Mouse (Mus musculus): ENCODE data around the gene Col16a1. TPM values are rescaled to one million over a fixed set of nuclear protein-coding genes. Genes with fewer than 3 reads are reported as not detected.

Col16a1 gene
- polyA plus RNA-seq, 1 experiment from 2014 or later, result 3.8 TPM

- no peak for DNase-seq (ENCODE audit: low spot score)
- Histone ChIP-seq H3K9me3 (replicated peaks) (no peaks in the 10 kb centered on the region), H3K4me3 (no peak overlapping the region), H3K27ac (replicated peaks) (no peak overlapping the region), H3K4me1 (peaks cover 28% of the 10 kb centered on the region), H3K27me3 (ENCODE audit: low read depth, poor library complexity, severe bottlenecking) (0 out of 2 replicates have a peak, but pooled peaks cover 5% of the 10 kb centered on the region), H3K36me3 (no peaks in the 10 kb centered on the region)
- 88% methylated on average over 10 of the region's 10 CpGs for WGBS
Measured at GRCm38 (mm10) chr4:130023511-130024231, 24.0 kb upstream of the Col16a1 start.

- DNase-seq (ENCODE audit: low spot score), result no peak
- H3K36me3 ChIP-seq, result no peaks in the 10 kb centered on the region
- no peaks in the 10 kb centered on the region for H3K27me3 ChIP-seq (ENCODE audit: low read depth, poor library complexity, severe bottlenecking)
- 47% methylated on average over 8 of the region's 8 CpGs for WGBS
- no peaks in the 10 kb centered on the region for H3K9me3 ChIP-seq (replicated peaks)
- H3K4me1 ChIP-seq, result peaks cover 28% of the 10 kb centered on the region
- H3K4me3 ChIP-seq, result no peak overlapping the region
- no peak overlapping the region for H3K27ac ChIP-seq (replicated peaks)
Measured at GRCm38 (mm10) chr4:130025544-130025943, 22.1 kb upstream of the Col16a1 start.

DNA sequence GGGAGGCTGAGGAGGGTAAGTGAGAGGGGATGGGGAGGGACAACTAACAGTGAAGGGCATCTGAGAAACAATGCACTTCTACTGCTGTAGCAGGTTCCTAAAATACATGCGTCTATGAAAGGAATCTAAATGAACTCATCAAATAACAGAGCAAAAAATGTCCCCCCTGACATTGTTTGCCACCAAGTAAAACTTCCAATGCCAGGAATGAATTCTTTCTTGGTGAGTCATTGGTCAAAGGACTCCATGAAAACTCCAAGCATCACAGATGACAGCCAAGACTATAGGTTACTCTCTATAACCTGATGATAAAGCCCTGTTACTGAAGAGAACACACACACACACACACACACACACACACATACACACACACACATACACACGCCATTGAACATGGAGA is 16.5 kb upstream of the Col16a1 start:
- H3K36me3 ChIP-seq, result no peaks in the 10 kb centered on the region
- H3K9me3 ChIP-seq (replicated peaks), result no peaks in the 10 kb centered on the region
- WGBS, result 88% methylated on average over 2 of the region's 2 CpGs
- no peak overlapping the region for H3K4me3 ChIP-seq
- peaks cover 28% of the 10 kb centered on the region for H3K4me1 ChIP-seq
- DNase-seq (ENCODE audit: low spot score), result no peak
- H3K27me3 ChIP-seq (ENCODE audit: low read depth, poor library complexity, severe bottlenecking), result peaks cover 30% of the 10 kb centered on the region
- no peak overlapping the region for H3K27ac ChIP-seq (replicated peaks)

DNA sequence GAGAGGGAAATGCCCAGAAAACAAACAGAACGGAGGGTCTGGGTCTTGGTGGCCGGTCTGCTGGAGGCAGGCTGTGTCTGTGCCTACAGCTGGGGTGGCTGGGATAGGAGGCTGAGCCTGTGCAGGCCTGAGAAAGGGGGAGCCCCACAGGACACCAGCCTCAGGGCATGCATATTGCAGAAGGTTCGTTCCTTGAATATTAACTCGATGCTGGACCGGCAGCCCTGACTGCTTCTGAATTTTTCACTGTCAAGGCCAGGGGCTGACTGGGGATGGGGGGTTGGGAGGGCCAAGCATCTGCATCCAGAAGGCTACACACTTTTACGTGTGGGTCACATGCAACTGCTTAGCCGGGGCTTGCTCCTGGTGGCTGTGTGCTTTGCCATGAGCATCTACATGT is 14.1 kb upstream of the Col16a1 start:
- Histone ChIP-seq H3K36me3 (no peaks in the 10 kb centered on the region), H3K4me3 (no peak overlapping the region), H3K27me3 (ENCODE audit: low read depth, poor library complexity, severe bottlenecking) (peaks cover 52% of the 10 kb centered on the region), H3K4me1 (peaks cover 26% of the 10 kb centered on the region), H3K9me3 (replicated peaks) (no peaks in the 10 kb centered on the region), H3K27ac (replicated peaks) (no peak overlapping the region)
- WGBS, result 72% methylated on average over 7 of the region's 7 CpGs
- no peak for DNase-seq (ENCODE audit: low spot score)

GRCm38 (mm10) chr4:130036112-130036511 is 11.5 kb upstream of the Col16a1 start:
- DNase-seq (ENCODE audit: low spot score), result peak; percentile 63
- no peaks in the 10 kb centered on the region for H3K36me3 ChIP-seq
- 6% methylated on average over 8 of the region's 8 CpGs for WGBS
- peaks cover 62% of the 10 kb centered on the region for H3K27me3 ChIP-seq (ENCODE audit: low read depth, poor library complexity, severe bottlenecking)
- H3K4me3 ChIP-seq, result no peak overlapping the region
- H3K9me3 ChIP-seq (replicated peaks), result no peaks in the 10 kb centered on the region
- no peak overlapping the region for H3K27ac ChIP-seq (replicated peaks)
- H3K4me1 ChIP-seq, result peaks cover 26% of the 10 kb centered on the region

- Histone ChIP-seq H3K4me3 (no peak overlapping the region), H3K27ac (replicated peaks) (no peak overlapping the region), H3K27me3 (ENCODE audit: low read depth, poor library complexity, severe bottlenecking) (peaks cover 62% of the 10 kb centered on the region), H3K36me3 (no peaks in the 10 kb centered on the region), H3K4me1 (peaks cover 26% of the 10 kb centered on the region), H3K9me3 (replicated peaks) (no peaks in the 10 kb centered on the region)
- WGBS, result 15% methylated on average over 23 of the region's 23 CpGs
- no peak for DNase-seq (ENCODE audit: low spot score)
Measured at GRCm38 (mm10) chr4:130036573-130037401, 10.9 kb upstream of the Col16a1 start.

GRCm38 (mm10) chr4:130039351-130039750 is 8.3 kb upstream of the Col16a1 start:
- Histone ChIP-seq H3K36me3 (no peaks in the 10 kb centered on the region), H3K4me1 (peaks cover 16% of the 10 kb centered on the region), H3K9me3 (replicated peaks) (no peaks in the 10 kb centered on the region), H3K27ac (replicated peaks) (no peak overlapping the region), H3K4me3 (no peak overlapping the region), H3K27me3 (ENCODE audit: low read depth, poor library complexity, severe bottlenecking) (peaks cover 53% of the 10 kb centered on the region)
- no peak for DNase-seq (ENCODE audit: low spot score)
- 53% methylated on average over 5 of the region's 5 CpGs for WGBS

DNA sequence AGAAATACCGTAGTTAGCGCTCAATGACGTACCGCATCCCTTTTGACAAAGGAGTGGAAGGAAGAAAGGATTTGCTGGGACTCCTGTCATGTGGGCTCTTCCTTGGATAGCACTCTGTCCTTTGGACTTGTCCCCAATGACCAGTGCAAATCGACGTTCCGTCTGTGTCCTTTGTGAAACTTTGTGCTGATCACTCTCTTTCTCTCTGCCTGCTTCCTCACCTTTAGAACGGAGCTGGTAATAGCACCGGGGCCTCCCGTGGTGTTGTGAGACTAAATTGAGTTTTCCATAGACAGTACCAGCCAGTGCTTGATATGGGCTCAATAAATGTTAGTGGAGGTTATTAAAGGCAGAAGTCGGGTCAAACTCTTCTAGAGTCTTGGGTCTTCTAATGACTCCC is 6.6 kb upstream of the Col16a1 start:
- no peak for DNase-seq (ENCODE audit: low spot score)
- Histone ChIP-seq H3K4me1 (peaks cover 22% of the 10 kb centered on the region), H3K9me3 (replicated peaks) (no peaks in the 10 kb centered on the region), H3K36me3 (no peaks in the 10 kb centered on the region), H3K27ac (replicated peaks) (no peak overlapping the region), H3K4me3 (no peak overlapping the region), H3K27me3 (ENCODE audit: low read depth, poor library complexity, severe bottlenecking) (peaks cover 50% of the 10 kb centered on the region)
- 91% methylated on average over 11 of the region's 11 CpGs for whole genome bisulfite sequencing

GRCm38 (mm10) chr4:130044211-130044610 is 3.4 kb upstream of the Col16a1 start:
- no peak overlapping the region for H3K4me3 ChIP-seq
- H3K9me3 ChIP-seq (replicated peaks), result no peaks in the 10 kb centered on the region
- H3K36me3 ChIP-seq, result no peaks in the 10 kb centered on the region
- H3K27ac ChIP-seq (replicated peaks), result no peak overlapping the region
- peaks cover 58% of the 10 kb centered on the region for H3K27me3 ChIP-seq (ENCODE audit: low read depth, poor library complexity, severe bottlenecking)
- H3K4me1 ChIP-seq, result peaks cover 22% of the 10 kb centered on the region
- WGBS, result 85% methylated on average over 9 of the region's 9 CpGs
- no peak for DNase-seq (ENCODE audit: low spot score)

- no peaks in the 10 kb centered on the region for H3K9me3 ChIP-seq (replicated peaks)
- no peak overlapping the region for H3K27ac ChIP-seq (replicated peaks)
- H3K36me3 ChIP-seq, result no peaks in the 10 kb centered on the region
- H3K4me3 ChIP-seq, result no peak overlapping the region
- no peak for DNase-seq (ENCODE audit: low spot score)
- 20% methylated on average over 14 of the region's 14 CpGs for WGBS
- peaks cover 63% of the 10 kb centered on the region for H3K27me3 ChIP-seq (ENCODE audit: low read depth, poor library complexity, severe bottlenecking)
- peaks cover 22% of the 10 kb centered on the region for H3K4me1 ChIP-seq
Measured at GRCm38 (mm10) chr4:130045609-130046008, 2.0 kb upstream of the Col16a1 start.

DNA sequence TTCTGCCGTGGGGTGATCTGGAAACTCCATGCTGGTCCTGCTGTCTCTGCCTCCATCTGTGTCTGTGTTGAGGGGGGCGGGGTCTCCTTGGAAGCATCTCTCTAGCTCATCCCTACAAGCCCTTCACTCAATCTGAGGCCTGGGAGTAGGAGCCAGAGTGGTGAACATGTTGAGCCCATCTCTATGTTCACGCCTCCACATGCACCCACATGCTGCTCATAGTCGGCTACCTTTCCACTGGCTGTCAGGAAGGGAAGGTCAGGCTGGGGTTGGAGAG is 501 bp downstream of the Col16a1 start:
- WGBS, result 34% methylated on average over 4 of the region's 4 CpGs
- Histone ChIP-seq H3K4me1 (peaks cover 22% of the 10 kb centered on the region), H3K27me3 (ENCODE audit: low read depth, poor library complexity, severe bottlenecking) (peaks cover 60% of the 10 kb centered on the region), H3K27ac (replicated peaks) (peak overlapping the region; percentile 81), H3K36me3 (no peaks in the 10 kb centered on the region), H3K4me3 (peak overlapping the region; percentile 59), H3K9me3 (replicated peaks) (no peaks in the 10 kb centered on the region)
- DNase-seq (ENCODE audit: low spot score), result no peak

- Histone ChIP-seq H3K27ac (replicated peaks) (no peak overlapping the region), H3K27me3 (ENCODE audit: low read depth, poor library complexity, severe bottlenecking) (peaks cover 61% of the 10 kb centered on the region), H3K9me3 (replicated peaks) (no peaks in the 10 kb centered on the region), H3K4me3 (no peak overlapping the region), H3K4me1 (peaks cover 25% of the 10 kb centered on the region), H3K36me3 (no peaks in the 10 kb centered on the region)
- DNase-seq (ENCODE audit: low spot score), result no peak
- 91% methylated on average over 8 of the region's 8 CpGs for WGBS
Measured at GRCm38 (mm10) chr4:130050056-130050824, 2.6 kb downstream of the Col16a1 start.

DNA sequence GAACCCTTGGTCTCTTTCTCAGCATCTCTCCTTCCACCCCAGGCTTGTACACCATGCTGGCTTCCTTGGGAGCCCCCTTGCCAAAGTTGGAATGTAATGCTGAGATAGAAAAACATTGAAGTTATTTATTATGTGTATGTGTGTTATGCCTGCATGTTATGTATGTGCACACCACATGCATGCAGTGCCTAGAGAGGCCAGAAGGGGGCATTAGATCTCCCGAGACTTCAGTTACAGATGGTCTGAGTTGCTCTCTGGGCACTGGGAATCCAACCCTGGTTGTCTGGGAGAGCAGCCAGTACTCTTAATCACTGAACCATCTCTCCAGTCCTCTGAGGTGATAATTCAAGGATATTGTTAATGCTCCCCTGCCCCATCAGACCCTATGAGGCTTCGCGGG is 4.6 kb downstream of the Col16a1 start:
- no peak overlapping the region for H3K4me3 ChIP-seq
- 95% methylated on average over 3 of the region's 3 CpGs for WGBS
- DNase-seq (ENCODE audit: low spot score), result no peak
- H3K9me3 ChIP-seq (replicated peaks), result no peaks in the 10 kb centered on the region
- H3K27ac ChIP-seq (replicated peaks), result no peak overlapping the region
- H3K36me3 ChIP-seq, result no peaks in the 10 kb centered on the region
- H3K27me3 ChIP-seq (ENCODE audit: low read depth, poor library complexity, severe bottlenecking), result peaks cover 40% of the 10 kb centered on the region
- H3K4me1 ChIP-seq, result peaks cover 33% of the 10 kb centered on the region
